Mouse (Mus musculus) cerebellum, postnatal 36 days (tissue): ENCODE data around the gene Nav2.

Experiments used
- DNase-seq, 2 experiments: peaks; one replicate each; pipeline ENCODE4 v3.0.0; 2021 to 2022; ENCODE audit warnings: mixed read lengths in 2 of 2

The Nav2 gene

DNA sequence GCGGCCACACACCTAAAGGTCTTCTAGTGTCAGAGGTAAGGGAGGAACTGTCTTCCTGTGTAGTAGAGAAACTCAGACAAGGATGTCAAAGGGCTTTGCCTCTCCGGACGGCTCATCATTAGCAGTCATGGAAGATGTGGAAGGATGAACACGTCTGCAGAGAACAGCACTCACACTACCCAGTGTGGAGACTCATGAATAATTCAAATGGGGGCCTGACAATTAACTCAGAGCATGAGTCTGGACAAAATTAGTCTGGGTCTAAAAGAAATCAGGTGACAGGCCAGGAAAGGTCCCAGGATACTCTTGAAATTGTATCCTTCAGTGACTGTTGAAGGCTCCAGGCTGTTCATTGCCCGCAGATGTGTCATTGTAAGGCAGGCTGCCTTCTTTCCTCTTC, 17.5 kb upstream of the Nav2 start:
- no peak for DNase-seq

DNA sequence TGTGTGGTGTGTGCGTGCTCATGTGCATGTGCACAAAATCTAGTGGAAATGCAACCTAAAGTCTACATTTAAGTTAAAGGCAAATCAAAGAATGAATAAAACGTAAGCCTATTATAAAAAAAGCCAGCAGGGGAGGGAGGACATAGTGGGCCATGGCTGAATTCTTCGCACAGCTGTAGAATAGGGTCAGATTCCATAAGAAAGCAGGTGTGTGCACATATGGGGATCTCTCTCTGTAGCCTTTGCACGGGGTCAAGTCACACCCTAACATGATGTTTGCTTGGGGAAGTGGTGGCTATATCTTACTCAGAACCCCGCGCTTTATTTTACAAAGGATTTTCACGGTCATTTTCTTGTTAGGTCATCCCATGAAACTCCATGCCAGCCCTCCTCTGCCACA, 15.4 kb upstream of the Nav2 start:
- DNase-seq = no peak

DNA sequence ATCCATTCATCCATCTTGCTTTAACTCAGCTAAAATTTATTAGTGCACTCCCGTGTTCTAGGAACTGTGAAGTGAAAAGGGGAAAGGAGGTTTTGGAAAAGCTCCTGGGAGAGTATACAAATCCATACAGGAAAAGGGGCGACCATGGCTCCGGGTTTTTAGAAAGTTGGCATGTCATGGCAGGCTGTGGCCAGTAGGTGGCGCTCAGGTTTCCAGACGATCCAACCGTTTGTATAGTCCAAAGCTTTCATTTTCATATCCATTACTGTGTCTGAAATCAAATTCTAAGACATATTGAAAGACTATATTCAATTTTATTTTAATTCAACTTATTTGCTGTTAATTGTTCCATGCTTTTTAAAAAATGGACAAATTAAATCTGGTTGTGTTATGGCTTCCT, 14.4 kb upstream of the Nav2 start:
- peak; percentile 74 to 82 for DNase-seq

DNA sequence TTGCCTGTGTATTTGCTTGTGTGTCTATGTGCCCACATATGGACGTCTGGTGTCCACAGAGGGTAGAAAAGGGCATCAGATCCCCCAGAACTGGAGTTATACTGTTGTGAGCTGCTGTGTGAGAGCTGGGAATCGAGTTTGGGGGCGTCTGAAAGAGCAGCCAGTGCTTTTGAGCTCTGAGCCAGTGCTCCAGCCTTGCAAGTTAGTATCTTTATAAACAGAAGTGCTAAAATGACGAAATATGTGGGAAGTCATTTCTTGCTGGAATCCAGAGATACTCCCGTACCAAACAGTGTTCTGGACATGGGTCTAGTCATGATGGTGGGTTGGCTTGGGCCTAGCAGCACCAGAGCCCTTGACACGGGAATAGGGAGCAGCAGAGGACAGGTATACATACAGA, 13.8 kb upstream of the Nav2 start:
- no peak for DNase-seq

GRCm38 (mm10) chr7:48895475-48895874, 13.0 kb upstream of the Nav2 start:
- no peak for DNase-seq

DNA sequence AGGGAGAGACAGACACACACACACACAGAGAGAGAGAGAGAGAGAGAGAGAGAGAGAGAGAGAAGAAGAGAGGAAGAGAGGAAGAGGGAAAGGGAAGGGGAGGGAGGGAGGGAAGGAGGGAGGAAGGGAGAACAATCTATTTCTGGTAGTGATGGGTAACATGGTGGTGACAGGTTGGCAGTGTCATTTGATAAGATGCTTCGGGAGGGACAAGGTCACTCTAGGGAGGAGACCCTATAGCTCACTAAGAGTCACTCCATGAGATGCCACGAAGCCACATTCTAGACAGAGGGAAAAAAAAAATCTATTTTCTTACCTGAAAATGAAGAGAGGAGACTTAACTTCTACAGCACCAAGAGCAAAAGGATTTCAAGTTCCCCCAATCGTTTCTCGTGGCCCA, 12.5 kb upstream of the Nav2 start:
- no peak for DNase-seq

GRCm38 (mm10) chr7:48897539-48898163, 10.9 kb upstream of the Nav2 start:
- DNase-seq = no peak

- no peak for DNase-seq
These were observed 10.1 kb upstream of the Nav2 start for GRCm38 (mm10) chr7:48898416-48898815.

- no peak for DNase-seq
These were observed 7.9 kb upstream of the Nav2 start for GRCm38 (mm10) chr7:48900408-48901167.

DNA sequence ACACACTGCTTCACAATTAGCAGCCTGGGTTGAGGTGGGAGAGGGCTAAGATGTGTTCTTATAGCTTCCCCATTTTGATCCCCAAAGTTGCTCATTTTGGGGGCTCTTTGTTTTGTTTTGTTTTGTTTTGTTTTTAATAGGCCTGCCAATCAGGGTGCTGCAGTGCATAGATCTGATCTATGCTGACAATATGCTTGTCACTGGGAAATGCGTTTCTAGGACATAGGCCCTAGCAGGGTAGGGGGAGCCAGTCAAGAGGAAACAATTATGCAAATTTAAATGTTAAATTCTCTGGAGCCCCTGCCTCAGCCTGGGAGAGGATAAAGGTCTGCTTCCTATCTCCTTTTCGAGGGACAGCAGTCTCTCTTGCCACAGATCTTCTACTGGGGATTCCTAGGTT, 6.1 kb upstream of the Nav2 start:
- no peak for DNase-seq

DNA sequence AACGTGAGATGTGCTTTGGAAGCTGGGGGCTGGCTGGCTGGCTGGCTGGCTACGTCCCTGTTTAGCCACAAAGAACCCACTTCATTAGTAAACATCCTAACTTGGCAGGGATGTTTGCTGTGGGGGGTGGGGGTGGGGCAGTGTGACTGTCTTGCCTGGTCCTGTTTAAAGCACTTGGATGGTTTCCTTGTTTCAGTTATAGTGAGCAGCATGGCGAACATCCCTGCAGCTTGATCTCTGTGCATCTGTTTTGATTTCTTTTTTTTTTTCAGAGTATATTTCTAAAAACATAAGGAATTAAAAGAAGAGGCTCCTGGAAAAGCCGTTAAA, 791 bp downstream of the Nav2 start:
- DNase-seq = no peak

- no peak for DNase-seq
These were observed 1.8 kb downstream of the Nav2 start for GRCm38 (mm10) chr7:48910282-48910681.

DNA sequence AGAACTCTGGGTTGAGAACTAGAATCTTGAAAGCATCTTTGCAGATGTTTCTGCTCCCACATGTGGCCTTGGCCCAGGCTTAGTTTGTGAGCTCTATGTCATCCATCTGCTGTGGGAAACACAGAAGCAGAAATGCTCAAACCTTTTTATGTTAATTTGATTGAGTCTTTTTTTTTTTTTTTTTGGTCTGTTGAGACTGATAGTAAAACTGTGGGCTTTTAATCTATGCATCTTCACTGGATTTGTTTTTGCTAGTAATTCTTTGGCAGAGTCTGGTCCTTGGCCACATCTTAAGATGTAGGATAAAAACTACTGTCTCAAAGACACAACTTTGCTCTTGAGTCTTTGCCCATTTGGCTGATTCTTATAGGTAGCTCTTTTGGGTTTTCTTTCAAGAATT, 2.6 kb downstream of the Nav2 start:
- DNase-seq = no peak

DNA sequence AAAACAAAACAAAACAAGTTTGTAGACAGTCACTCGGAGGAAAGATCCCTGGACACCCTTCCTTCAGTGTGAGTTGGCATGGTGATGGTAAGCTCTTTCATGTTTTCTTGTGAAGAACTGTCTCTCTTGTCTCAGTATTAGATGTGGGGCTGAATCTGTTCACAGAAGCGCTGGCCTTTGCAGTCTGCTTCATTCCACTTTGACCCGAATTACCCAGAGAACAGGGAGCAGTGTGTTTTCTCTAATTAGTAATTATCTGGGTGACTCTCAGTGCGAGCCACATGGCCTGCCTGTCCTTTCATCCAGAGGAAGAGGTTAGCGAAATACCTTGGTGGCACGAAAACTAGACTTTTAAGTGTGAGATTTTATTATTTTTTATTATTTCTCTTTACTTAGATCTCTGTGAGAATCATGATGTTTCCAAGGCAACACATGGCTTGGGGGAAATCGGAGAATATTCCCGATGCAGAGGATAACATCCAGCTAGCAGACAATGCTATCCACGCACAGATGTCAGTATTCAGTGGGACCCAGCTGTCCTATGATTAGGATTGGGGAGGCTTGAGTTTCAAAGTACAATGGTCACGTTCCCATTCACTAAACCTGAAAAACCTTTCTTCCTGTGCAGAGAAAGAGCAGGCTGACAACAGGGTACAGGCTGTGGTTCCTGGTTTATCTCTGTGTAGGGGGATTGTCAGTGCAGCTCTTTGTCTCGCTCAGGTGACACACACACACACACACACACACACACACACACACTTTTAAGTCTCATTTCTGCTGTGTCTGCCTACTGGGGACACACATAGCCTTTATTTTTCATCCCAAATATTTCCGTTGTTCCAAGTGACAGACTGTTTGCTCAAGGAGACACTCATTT, 6.4 kb downstream of the Nav2 start:
- DNase-seq = no peak

DNA sequence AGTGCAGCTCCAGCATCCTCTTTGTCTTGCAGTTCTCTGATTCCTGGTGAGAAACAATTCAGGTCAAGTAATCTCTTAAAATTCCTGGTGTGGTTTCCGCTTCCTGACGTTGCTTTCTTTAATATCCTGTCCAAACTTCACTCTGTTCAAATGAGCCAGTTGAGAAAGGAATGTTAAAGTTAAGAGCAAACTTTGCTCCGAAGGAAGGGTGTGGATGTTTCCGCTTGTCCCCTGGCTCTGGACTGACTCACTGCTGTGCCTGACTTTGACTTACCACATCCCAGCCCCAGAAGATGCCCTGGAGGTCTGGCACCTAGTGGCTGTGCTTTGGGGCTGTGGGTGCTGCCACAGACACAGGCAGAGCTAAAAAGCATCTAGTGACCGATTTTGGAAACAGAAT, 8.9 kb downstream of the Nav2 start:
- no peak for DNase-seq

- no peak for DNase-seq
These were observed 9.5 kb downstream of the Nav2 start for GRCm38 (mm10) chr7:48917988-48918387.

- DNase-seq = no peak
These were observed 9.9 kb downstream of the Nav2 start for GRCm38 (mm10) chr7:48918389-48918788.

DNA sequence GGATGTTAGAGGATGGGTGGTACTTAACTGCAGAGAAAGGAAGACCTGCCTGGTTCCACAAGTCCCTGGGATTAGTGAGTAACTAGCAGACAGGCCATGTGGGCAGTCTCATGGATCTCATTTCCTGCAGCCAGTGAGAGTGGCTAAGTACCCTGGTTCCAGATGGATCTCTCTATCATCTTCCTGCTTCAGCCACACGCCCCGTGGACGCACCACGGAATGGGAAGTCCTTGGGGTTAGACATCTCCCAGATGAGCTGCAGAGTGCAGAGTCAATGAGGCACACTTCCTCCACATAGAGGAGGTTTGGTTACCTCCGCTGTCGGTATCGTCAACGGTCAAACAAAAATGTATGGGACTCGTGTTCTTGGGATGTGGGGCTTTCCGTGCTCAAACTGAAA, 15.1 kb downstream of the Nav2 start:
- DNase-seq = no peak

DNA sequence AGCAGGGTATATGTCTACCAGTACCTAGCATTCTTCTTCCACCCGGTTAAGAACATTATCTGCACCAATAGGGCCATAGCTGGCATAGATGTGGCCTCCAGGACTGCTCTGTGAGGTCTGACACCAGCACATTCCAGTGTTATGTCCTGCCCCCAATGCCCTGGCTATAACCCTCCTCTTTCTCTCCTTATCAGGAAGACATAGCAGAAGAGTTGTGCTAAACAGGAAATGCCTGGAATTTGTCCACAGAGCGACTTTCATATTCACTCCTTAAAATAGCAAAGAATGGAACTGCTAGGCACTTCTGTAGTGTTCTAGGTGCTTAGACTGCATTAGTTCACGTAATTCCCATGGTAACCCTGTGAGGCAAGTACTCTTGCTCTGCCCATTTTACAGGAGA, 16.7 kb downstream of the Nav2 start:
- DNase-seq = no peak

- peak; percentile 77 to 83 for DNase-seq
These were observed 19.8 kb downstream of the Nav2 start for GRCm38 (mm10) chr7:48928364-48928763.

DNA sequence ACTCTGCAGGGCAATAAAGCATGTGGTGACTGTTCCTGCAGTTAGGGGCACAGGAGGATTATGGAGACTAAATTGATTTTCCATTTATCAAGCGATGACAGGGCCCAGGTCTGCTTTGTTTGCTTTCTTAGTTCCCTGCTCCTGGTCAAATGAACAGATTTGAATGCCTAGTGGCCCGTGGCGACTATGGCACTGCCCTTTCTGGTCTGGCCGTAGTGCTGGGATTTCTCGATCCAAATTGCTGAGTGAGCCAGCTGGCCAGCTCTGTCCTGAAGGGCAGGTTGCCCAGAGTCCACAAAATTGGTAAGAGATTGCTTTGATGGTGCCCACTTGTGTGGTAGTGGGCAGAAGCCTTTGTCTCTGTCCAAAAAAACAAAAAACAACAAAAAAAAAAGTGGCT, 21.9 kb downstream of the Nav2 start:
- DNase-seq = peak; percentile 90 to 91

DNA sequence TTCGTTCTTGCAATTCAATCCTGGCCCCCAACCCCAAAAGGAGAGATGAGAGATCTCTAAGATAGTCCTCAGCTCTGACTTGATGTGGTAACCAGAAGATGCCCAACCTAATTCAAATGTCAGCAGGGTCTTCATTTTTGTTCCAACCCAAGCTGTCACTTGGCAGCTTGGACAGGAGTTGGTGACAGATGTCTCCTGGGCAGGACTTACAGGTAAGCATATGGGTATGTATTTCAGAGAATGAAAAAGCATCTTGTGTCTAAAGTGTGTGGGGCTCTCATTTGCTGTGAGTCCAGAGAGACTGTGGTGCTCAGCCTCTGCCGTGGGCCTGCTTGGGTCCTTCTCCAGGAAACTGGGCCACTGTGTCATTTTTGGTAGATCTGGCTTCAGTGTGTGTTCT, 23.6 kb downstream of the Nav2 start:
- DNase-seq = peak; percentile 61 to 70

DNA sequence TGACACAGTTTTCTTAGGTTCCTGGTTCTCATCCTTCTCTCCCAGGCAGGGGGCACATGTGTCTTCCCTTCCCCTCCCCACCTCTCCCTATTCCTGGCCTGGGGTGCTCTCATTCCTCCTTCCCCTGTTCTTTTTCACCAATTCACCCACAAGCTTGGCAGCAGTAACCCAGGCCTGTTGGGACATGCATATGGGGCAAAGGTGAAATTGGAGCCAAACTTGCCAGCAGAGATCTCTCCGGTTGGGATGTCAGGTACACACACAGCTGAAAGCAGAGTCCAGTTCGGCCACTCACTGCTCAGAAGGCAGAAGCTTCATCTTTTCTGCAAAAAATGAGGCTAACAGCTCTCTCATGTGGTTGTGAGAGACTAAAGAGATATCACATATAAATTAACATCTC, 26.3 kb downstream of the Nav2 start:
- DNase-seq = no peak

DNA sequence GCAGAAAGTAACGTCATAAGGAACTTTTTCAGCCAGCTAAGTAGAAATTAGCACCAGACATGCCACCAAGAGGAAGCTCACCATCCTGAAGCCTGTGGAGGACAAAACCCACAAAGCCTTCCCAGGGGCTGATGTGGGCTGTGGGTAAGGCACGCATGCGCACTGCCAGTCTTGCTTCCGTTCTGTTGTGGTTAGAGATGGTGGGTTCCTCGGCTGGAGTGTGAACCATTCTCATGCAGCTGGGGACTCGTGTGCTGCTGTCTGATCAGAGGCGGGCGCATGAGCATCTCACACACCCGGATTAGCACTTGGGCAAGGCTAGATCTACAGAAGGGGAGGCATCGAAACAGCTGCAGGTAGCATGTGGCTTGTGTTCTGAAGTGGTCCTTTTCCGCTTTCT, 29.0 kb downstream of the Nav2 start:
- DNase-seq = no peak
